14 mouse cellular contexts compared by ENCODE assay signal in genomic region chr11:75135358-75135757, GRCm38 (mm10). TPM values are rescaled to one million over a fixed set of nuclear protein-coding genes. Genes with fewer than 3 reads are reported as not detected.
DNase-seq lines count a peak whose midpoint lies in the region; ATAC-seq lines count a peak whose summit lies in the region.
"Had no signal": no experiment of that assay in that cellular context is flagged by ENCODE, and none has a peak within 500 bp of the region (broad histone marks: within the 10 kb centered on the region; RNA-seq: fewer than 3 reads in every experiment).

No protein-coding gene starts in this region.

- H3K9me3 ChIP-seq in heart, embryonic 10.5 days = no peaks in the 10 kb centered on the region
- no peaks in the 10 kb centered on the region for H3K9me3 ChIP-seq in neural tube, embryonic 13.5 days
- H3K9me3 ChIP-seq in kidney, embryonic 15.5 days (replicated peaks) = no peaks in the 10 kb centered on the region
- H3K9me3 ChIP-seq: forebrain, embryonic 15.5 days; G1E had no signal

- intact Hi-C loops in heart, postnatal 14 days (cut with DNase I) = no loop called here

- H3K4me3 ChIP-seq in heart, embryonic 10.5 days = no peak overlapping the region
- no peak overlapping the region for H3K4me3 ChIP-seq in neural tube, embryonic 13.5 days
- no peak overlapping the region for H3K4me3 ChIP-seq in kidney, embryonic 15.5 days (replicated peaks)
- H3K4me3 ChIP-seq: forebrain, embryonic 15.5 days had no signal

- peaks cover 59% of the 10 kb centered on the region for H3K4me1 ChIP-seq in heart, embryonic 10.5 days
- H3K4me1 ChIP-seq in neural tube, embryonic 13.5 days (replicated peaks) = peaks cover 71% of the 10 kb centered on the region
- peaks cover 69% of the 10 kb centered on the region for H3K4me1 ChIP-seq in kidney, embryonic 15.5 days

- WGBS in heart, embryonic 10.5 days = 83% methylated on average over 4 of the region's 4 CpGs
- WGBS in neural tube, embryonic 13.5 days = 96% methylated on average over 4 of the region's 4 CpGs
- 87% methylated on average over 4 of the region's 4 CpGs for WGBS in kidney, embryonic 15.5 days

- ATAC-seq in neural tube, embryonic 13.5 days (ENCODE audit: low read depth) = no peak
- no peak for ATAC-seq in kidney, embryonic 15.5 days (replicated peaks; ENCODE audit: low FRiP score)
- ATAC-seq: forebrain, embryonic 15.5 days had no signal

- H3K4me2 ChIP-seq in neural tube, embryonic 13.5 days = no peak overlapping the region
- no peak overlapping the region for H3K4me2 ChIP-seq in kidney, embryonic 15.5 days
- H3K4me2 ChIP-seq: forebrain, embryonic 15.5 days had no signal

- no peaks in the 10 kb centered on the region for H3K27me3 ChIP-seq in heart, embryonic 10.5 days (ENCODE audit: insufficient read depth, poor library complexity, severe bottlenecking)
- no peaks in the 10 kb centered on the region for H3K27me3 ChIP-seq in neural tube, embryonic 13.5 days
- H3K27me3 ChIP-seq in kidney, embryonic 15.5 days = no peaks in the 10 kb centered on the region
- H3K27me3 ChIP-seq: forebrain, embryonic 15.5 days had no signal

- no peak overlapping the region for H3K9ac ChIP-seq in neural tube, embryonic 13.5 days
- H3K9ac ChIP-seq in kidney, embryonic 15.5 days = no peak overlapping the region
- H3K9ac ChIP-seq: forebrain, embryonic 15.5 days had no signal

- no peaks in the 10 kb centered on the region for H3K36me3 ChIP-seq in heart, embryonic 10.5 days
- H3K36me3 ChIP-seq in neural tube, embryonic 13.5 days = no peaks in the 10 kb centered on the region
- no peaks in the 10 kb centered on the region for H3K36me3 ChIP-seq in kidney, embryonic 15.5 days
- H3K36me3 ChIP-seq: forebrain, embryonic 15.5 days had no signal

- no peak for DNase-seq in heart, embryonic 10.5 days (ENCODE audit: low spot score)
- DNase-seq in heart, postnatal 14 days = no peak
- DNase-seq in neural tube, embryonic 10.5 days (ENCODE audit: extremely low spot score, low spot score) = no peak
- no peak for DNase-seq in right cerebral cortex, adult 2 months (ENCODE audit: low spot score in 2 of 2)
- no peak for DNase-seq in urinary bladder, postnatal 10 days (ENCODE audit: low spot score)
- DNase-seq in gastrocnemius, postnatal 10 days = no peak
- DNase-seq: B cell, adult 2 months; cerebellum, adult 9-10 months; lung, adult 18-20 months; right cerebral cortex, postnatal 14 days had no signal

- H3K27ac ChIP-seq in heart, embryonic 10.5 days = peak overlapping the region; percentile 43; the same call in 1 of the 2 replicates
- H3K27ac ChIP-seq in neural tube, embryonic 13.5 days (replicated peaks) = 0 out of 2 replicates have a peak overlapping the region, but pooled peaks have one; percentile 79
- H3K27ac ChIP-seq in kidney, embryonic 15.5 days = peak overlapping the region; percentile 85

RNA-seq across cellular contexts. Expression of gene Hic1, which starts 34.0 kb away (rescaled TPM):
- polyA plus RNA-seq in heart, embryonic 10.5 days (2016; fragmentation: Nextera tagmentation; extraction: Ambion mirVana) = 1.9 and 2.1 TPM in 2 replicates
- total RNA-seq in heart, postnatal 14 days (2021) = 10 to 100 TPM; 22.7 to 26.3 TPM
- polyA plus RNA-seq in neural tube, embryonic 13.5 days (2015; fragmentation: Nextera tagmentation; extraction: Ambion mirVana) = 7.4 and 9.2 TPM in 2 replicates
- polyA plus RNA-seq in kidney, embryonic 15.5 days (2015; fragmentation: Nextera tagmentation; extraction: Ambion mirVana) = 24.3 and 25.9 TPM in 2 replicates
- 10 to 100 TPM; 21.1 to 27.1 TPM for total RNA-seq in gastrocnemius, postnatal 10 days (2021)

RNA-seq across cellular contexts. Expression of gene Ovca2, which starts 43.3 kb away (rescaled TPM):
- 24.0 and 29.0 TPM in 2 replicates for polyA plus RNA-seq in heart, embryonic 10.5 days (2016; fragmentation: Nextera tagmentation; extraction: Ambion mirVana)
- 1 to 10 TPM; 7.1 TPM for total RNA-seq in heart, postnatal 14 days (2021)
- 18.6 and 20.5 TPM in 2 replicates for polyA plus RNA-seq in neural tube, embryonic 13.5 days (2015; fragmentation: Nextera tagmentation; extraction: Ambion mirVana)
- polyA plus RNA-seq in kidney, embryonic 15.5 days (2015; fragmentation: Nextera tagmentation; extraction: Ambion mirVana) = 25.3 and 27.0 TPM in 2 replicates
- total RNA-seq in gastrocnemius, postnatal 10 days (2021) = 1 to 10 TPM; 4.7 to 5.1 TPM

RNA-seq across cellular contexts. Expression of gene Dph1, which starts 55.7 kb away (rescaled TPM):
- polyA plus RNA-seq in heart, embryonic 10.5 days (2016; fragmentation: Nextera tagmentation; extraction: Ambion mirVana) = 26.8 and 28.0 TPM in 2 replicates
- 1 to 10 TPM; 9.9 TPM for total RNA-seq in heart, postnatal 14 days (2021)
- polyA plus RNA-seq in neural tube, embryonic 13.5 days (2015; fragmentation: Nextera tagmentation; extraction: Ambion mirVana) = 13.7 and 15.0 TPM in 2 replicates
- polyA plus RNA-seq in kidney, embryonic 15.5 days (2015; fragmentation: Nextera tagmentation; extraction: Ambion mirVana) = 24.6 and 26.3 TPM in 2 replicates
- total RNA-seq in gastrocnemius, postnatal 10 days (2021) = 1 to 10 TPM; 8.3 to 8.4 TPM

RNA-seq across cellular contexts. Expression of gene Rtn4rl1, which starts 58.2 kb away (rescaled TPM):
- polyA plus RNA-seq in heart, embryonic 10.5 days (2016; fragmentation: Nextera tagmentation; extraction: Ambion mirVana) = 9.7 and 16.6 TPM in 2 replicates
- 10 to 100 TPM; 10.6 to 13.2 TPM for total RNA-seq in heart, postnatal 14 days (2021)
- 12.4 and 16.5 TPM in 2 replicates for polyA plus RNA-seq in neural tube, embryonic 13.5 days (2015; fragmentation: Nextera tagmentation; extraction: Ambion mirVana)
- polyA plus RNA-seq in kidney, embryonic 15.5 days (2015; fragmentation: Nextera tagmentation; extraction: Ambion mirVana) = 3.4 and 3.6 TPM in 2 replicates
- 1 to 10 TPM; 3.2 to 3.8 TPM for total RNA-seq in gastrocnemius, postnatal 10 days (2021)
- total RNA-seq: G1E had no signal
- polyA plus RNA-seq: G1E had no signal
